Comparison of ENCODE assay signal across 27 mouse cellular contexts in genomic region chr1:155522493-155522892, GRCm38 (mm10).
"Had no signal": no experiment of that assay in that cellular context is flagged by ENCODE, and none has a peak within 500 bp of the region (broad histone marks: within the 10 kb centered on the region; RNA-seq: fewer than 3 reads in every experiment).

No protein-coding gene starts in this region.

- H3K27ac ChIP-seq: heart, adult 2 months; heart, embryonic 13.5 days; heart, embryonic 15.5 days; hindbrain, embryonic 14.5 days; kidney, embryonic 15.5 days; kidney, postnatal 0 days; layer of hippocampus, adult 2 months; left cerebral cortex, adult 2 months; limb, embryonic 10.5 days; limb, embryonic 12.5 days; liver, embryonic 13.5 days; liver, embryonic 15.5 days had no signal

- H3K27me3 ChIP-seq: heart, embryonic 13.5 days; heart, embryonic 15.5 days; kidney, embryonic 15.5 days; limb, embryonic 12.5 days had no signal

- ATAC-seq: hindbrain, embryonic 16.5 days; inflammation-experienced regulatory T-cells, adult 6 months had no signal

- H3K36me3 ChIP-seq: heart, embryonic 13.5 days; heart, embryonic 15.5 days; kidney, embryonic 15.5 days; limb, embryonic 10.5 days; limb, embryonic 12.5 days; liver, embryonic 13.5 days; liver, embryonic 15.5 days had no signal

- H3K4me3 ChIP-seq: heart, adult 2 months; heart, embryonic 13.5 days; heart, embryonic 15.5 days; kidney, embryonic 15.5 days; layer of hippocampus, adult 2 months; left cerebral cortex, adult 2 months; limb, embryonic 10.5 days; limb, embryonic 12.5 days; liver, embryonic 13.5 days; liver, embryonic 15.5 days had no signal

- DNase-seq: gastrocnemius, postnatal 14 days; gastrocnemius, postnatal 36 days; heart, adult 11 months; heart, adult 2 months; heart, postnatal 14 days; heart, postnatal 36 days; kidney, adult 11 months; kidney, adult 2 months; kidney, adult 9 months; kidney, postnatal 14 days; kidney, postnatal 36 days; liver; liver, embryonic 13.5 days had no signal

- H3K4me1 ChIP-seq: liver, embryonic 13.5 days; liver, embryonic 15.5 days had no signal

- H3K9me3 ChIP-seq: heart, embryonic 15.5 days; limb, embryonic 10.5 days; liver, embryonic 13.5 days; liver, embryonic 15.5 days had no signal

- H3K9ac ChIP-seq: heart, embryonic 13.5 days; heart, embryonic 15.5 days; hindbrain, embryonic 14.5 days; kidney, embryonic 15.5 days; limb, embryonic 12.5 days; liver, embryonic 13.5 days; liver, embryonic 15.5 days had no signal

- H3K4me2 ChIP-seq: heart, embryonic 11.5 days; heart, embryonic 13.5 days; heart, embryonic 15.5 days; hindbrain, embryonic 14.5 days; kidney, embryonic 15.5 days; limb, embryonic 12.5 days; liver, embryonic 11.5 days; liver, embryonic 13.5 days; liver, embryonic 15.5 days had no signal
